Mouse (Mus musculus) midbrain, embryonic 11.5 days (tissue): ENCODE data around the gene Disp1. TPM values are rescaled to one million over a fixed set of nuclear protein-coding genes. Genes with fewer than 3 reads are reported as not detected.

Experiments
- ATAC-seq: fragments of 200-750 bp; cut with Nextera tagmentation; 2 replicates; pipeline ENCODE4 v1.8.0; 2017; ENCODE audit warnings: moderate TSS enrichment, moderate library complexity; ENCODE audit not compliant: low FRiP score
- DNase-seq: peaks from one replicate; pipeline ENCODE4 v3.0.0; 2015; ENCODE audit warnings: low spot score; ENCODE audit errors: missing footprints
- H3K27ac ChIP-seq: fragments of 300-500 bp; sonication (generic); 2 replicates; pipeline ENCODE4 v1.5.1; 2014; ENCODE audit warnings: low read depth, low read length
- H3K27me3 ChIP-seq: fragments of 300-500 bp; sonication (generic); 2 replicates; pipeline ENCODE4 v1.6.1; 2014; ENCODE audit warnings: mild to moderate bottlenecking, low read length, moderate library complexity, mixed read lengths; ENCODE audit not compliant: control insufficient read depth, insufficient read depth
- H3K36me3 ChIP-seq: fragments of 300-500 bp; sonication (generic); 2 replicates; pipeline ENCODE4 v1.6.1; 2014; ENCODE audit warnings: mild to moderate bottlenecking, low read length, moderate library complexity, mixed read lengths; ENCODE audit not compliant: control insufficient read depth, insufficient read depth
- H3K4me1 ChIP-seq: fragments of 300-500 bp; sonication (generic); 2 replicates; pipeline ENCODE4 v1.6.1; 2014; ENCODE audit warnings: low read length; ENCODE audit not compliant: control insufficient read depth, insufficient read depth
- H3K4me2 ChIP-seq: fragments of 300-500 bp; sonication (generic); 2 replicates; pipeline ENCODE4 v1.6.1; 2014; ENCODE audit warnings: mild to moderate bottlenecking, moderate library complexity
- H3K4me3 ChIP-seq: fragments of 300-500 bp; sonication (generic); 2 replicates; pipeline ENCODE4 v1.5.1; 2014; ENCODE audit warnings: low read depth, low read length
- H3K9ac ChIP-seq: fragments of 300-500 bp; sonication (generic); 2 replicates; pipeline ENCODE4 v1.6.1; 2014; ENCODE audit warnings: low read length
- H3K9me3 ChIP-seq: fragments of 300-500 bp; sonication (generic); 2 replicates; pipeline ENCODE4 v1.6.1; 2016; ENCODE audit warnings: low read length; ENCODE audit not compliant: control insufficient read depth
- WGBS: fragments of 180-500 bp; shearing (Covaris S2); extraction: QIAGEN DNeasy Blood & Tissue Kit; methylation state at CpG from one replicate; pipeline ENCODE4 v1.1.7; 2014; 5-methylcytosine and 5-hydroxymethylcytosine counted together
- polyA plus RNA-seq: library from polyadenylated mRNA; unstranded; fragments of >200 nt; fragmentation: Nextera tagmentation; extraction: Ambion mirVana; gene quantifications from 2 replicates; pipeline ENCODE4 v1.2.1, GENCODE M21; 2014

Gene Disp1
- polyA plus RNA-seq, 1 experiment from 2014 or later = 8.8 TPM

DNA sequence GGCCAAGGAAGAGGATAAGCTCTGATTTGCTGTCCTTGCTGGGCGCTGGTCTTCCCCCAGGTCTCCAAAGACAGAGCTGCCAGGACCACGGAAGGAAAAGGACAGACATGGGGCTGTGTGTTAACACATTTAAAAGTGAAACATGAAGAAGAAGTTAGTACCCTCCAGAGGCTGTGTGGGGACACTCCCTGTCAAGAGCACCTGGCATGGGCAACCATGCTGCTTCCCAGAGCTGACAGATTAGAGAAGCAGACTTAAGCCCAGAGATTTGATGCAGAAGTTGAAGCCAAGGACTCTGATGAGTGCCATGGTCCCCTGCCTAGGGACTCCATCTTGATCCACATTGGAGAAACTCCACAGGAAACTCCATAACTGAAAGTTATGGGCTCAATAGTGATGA, 160.7 kb downstream of the Disp1 start:
- Histone ChIP-seq H3K27ac (no peak overlapping the region), H3K9ac (no peak overlapping the region), H3K4me1 (no peaks in the 10 kb centered on the region), H3K27me3 (no peaks in the 10 kb centered on the region), H3K4me3 (no peak overlapping the region), H3K36me3 (no peaks in the 10 kb centered on the region), H3K9me3 (no peaks in the 10 kb centered on the region), H3K4me2 (no peak overlapping the region)
- DNase-seq (no peak), ATAC-seq (no peak)
- WGBS = 90% methylated on average over 2 of the region's 2 CpGs

DNA sequence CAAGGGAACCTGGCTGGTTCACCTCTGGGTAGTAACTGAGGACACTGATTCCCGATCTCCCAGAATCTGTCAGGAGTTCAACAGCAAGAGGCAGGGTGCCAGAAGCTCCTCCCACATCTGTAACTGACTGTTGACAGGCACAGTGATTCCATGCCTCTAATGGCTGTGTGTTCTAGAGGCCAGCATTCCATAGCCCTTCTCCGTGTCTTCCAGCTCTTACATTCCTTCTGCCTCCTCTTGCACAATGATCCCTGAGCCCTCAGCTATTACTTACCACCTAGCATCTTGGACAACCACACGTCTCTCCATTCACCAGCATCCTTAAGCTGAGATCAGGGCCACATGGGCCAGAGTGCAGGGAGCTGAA, 165.1 kb downstream of the Disp1 start:
- no peak for DNase-seq
- Histone ChIP-seq H3K4me1 (no peaks in the 10 kb centered on the region), H3K4me3 (no peak overlapping the region), H3K27me3 (no peaks in the 10 kb centered on the region), H3K4me2 (no peak overlapping the region), H3K36me3 (no peaks in the 10 kb centered on the region), H3K27ac (no peak overlapping the region), H3K9me3 (no peaks in the 10 kb centered on the region), H3K9ac (no peak overlapping the region)
- no peak for ATAC-seq
- WGBS = 51% methylated on average over 3 of the region's 3 CpGs

DNA sequence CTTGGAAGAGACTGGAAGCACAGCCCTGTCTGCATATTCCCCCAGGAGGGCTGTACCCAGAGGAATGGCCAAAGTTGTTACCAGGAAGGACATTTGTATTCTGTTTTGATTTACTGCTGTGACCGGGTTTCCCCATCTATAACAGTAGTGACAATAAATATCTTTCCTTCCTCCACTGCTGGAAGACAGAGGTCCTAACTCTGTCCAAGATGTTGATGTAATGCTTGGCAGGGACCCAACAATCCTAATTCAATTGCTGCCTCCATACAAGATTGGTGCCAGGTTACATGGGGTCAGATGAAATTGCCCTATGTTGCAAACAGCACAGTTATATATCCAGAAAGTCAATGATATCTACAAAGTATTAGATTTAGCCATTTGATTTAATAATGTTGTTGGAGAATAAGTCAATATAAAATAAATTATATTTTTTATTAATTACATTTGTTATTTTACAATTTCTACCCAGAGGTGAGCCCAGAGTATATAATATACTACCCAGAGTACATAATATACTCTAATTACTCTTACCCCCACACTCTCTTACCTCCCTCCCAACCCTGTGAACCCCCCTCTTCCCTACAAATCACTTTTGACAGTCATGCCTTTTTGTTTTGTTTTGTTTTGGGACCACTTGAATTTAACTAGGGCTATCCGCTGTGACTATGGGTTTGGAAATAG, 165.6 kb downstream of the Disp1 start:
- no peaks in the 10 kb centered on the region for H3K9me3 ChIP-seq
- no peak for ATAC-seq
- no peaks in the 10 kb centered on the region for H3K36me3 ChIP-seq
- no peaks in the 10 kb centered on the region for H3K4me1 ChIP-seq
- no peak overlapping the region for H3K9ac ChIP-seq
- no peaks in the 10 kb centered on the region for H3K27me3 ChIP-seq
- 88% methylated on average over 2 of the region's 2 CpGs for WGBS
- H3K4me2 ChIP-seq = no peak overlapping the region
- H3K4me3 ChIP-seq = no peak overlapping the region
- H3K27ac ChIP-seq = no peak overlapping the region
- DNase-seq = no peak

DNA sequence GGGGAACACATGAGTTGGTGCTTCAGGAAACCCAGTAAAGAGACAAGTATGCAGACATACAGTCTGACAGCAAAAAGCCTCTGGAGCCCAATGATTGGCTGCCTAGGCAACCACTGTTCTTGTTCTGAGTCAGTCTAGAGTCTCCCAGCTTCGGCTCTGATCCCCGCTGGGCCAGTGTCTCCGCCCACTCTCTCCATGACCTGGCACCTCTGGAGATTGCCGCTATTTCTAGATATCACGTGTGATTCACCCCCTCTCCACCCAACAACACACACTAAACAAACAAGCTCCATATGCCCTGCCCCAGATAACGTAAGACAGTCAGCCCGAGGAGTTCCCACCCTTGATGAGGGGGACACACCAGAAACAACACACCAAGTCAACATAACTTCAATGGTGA, 168.7 kb downstream of the Disp1 start:
- Histone ChIP-seq H3K27ac (no peak overlapping the region), H3K9me3 (no peaks in the 10 kb centered on the region), H3K4me2 (no peak overlapping the region), H3K36me3 (no peaks in the 10 kb centered on the region), H3K4me1 (no peaks in the 10 kb centered on the region), H3K9ac (no peak overlapping the region), H3K27me3 (no peaks in the 10 kb centered on the region), H3K4me3 (no peak overlapping the region)
- ATAC-seq (no peak), DNase-seq (no peak)
- WGBS = 83% methylated on average over 7 of the region's 7 CpGs

DNA sequence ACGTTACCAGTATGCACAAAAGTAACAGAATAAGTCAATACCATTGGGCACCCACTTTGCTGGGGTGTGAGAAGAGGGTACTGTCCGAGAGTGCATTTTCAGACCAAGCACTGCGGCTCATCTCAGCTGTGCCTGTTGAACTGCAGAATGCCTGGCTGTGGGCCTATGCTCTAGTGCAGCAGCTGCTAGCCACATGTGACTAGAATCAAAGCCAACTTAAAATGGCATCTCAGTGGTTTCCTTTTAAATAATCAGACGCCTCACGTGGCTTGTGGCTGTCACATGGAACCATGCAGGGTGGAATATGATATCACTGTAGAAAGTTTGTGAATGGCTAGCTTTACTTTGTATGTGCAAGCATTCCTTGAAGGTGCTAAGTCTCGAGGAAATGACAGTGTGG, 172.0 kb downstream of the Disp1 start:
- Histone ChIP-seq H3K4me3 (no peak overlapping the region), H3K9ac (no peak overlapping the region), H3K4me1 (0 out of 2 replicates have a peak, but pooled peaks cover 2% of the 10 kb centered on the region), H3K4me2 (no peak overlapping the region), H3K36me3 (no peaks in the 10 kb centered on the region), H3K27ac (no peak overlapping the region), H3K27me3 (peaks cover 3% of the 10 kb centered on the region; the same call in 1 of the 2 replicates), H3K9me3 (no peaks in the 10 kb centered on the region)
- 85% methylated on average over 6 of the region's 6 CpGs for WGBS
- DNase-seq = no peak
- ATAC-seq = no peak

DNA sequence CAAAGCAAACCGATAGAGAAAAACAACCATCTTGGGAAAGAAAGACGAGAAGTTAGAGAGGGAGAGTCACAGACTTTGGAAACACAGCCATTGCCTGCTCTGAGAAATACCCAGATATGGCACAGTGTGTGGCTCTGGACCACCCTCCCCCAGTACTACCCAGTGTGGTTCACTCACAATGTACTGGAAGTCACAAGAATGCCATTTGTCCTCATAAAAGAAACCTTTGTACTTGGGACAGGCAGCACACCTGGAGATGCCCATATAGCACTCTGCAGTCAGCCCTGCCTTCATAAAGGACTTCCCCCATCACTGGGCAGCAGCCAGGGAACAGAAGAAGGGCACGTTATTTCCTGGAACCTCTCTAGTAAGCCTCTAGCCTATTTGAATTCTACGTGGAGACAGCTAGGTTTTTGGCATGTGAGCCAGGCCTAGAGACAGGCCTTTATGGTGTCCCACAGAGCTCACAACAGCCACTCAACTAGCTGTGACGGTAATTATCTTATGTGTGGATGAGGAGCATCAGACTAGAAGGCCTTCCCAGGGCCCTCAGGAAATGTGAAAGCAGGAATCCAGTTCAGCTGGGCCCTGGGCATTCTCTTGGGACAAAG, 173.3 kb downstream of the Disp1 start:
- ATAC-seq (no peak), DNase-seq (no peak)
- H3K4me3 ChIP-seq = no peak overlapping the region
- no peaks in the 10 kb centered on the region for H3K9me3 ChIP-seq
- H3K9ac ChIP-seq = no peak overlapping the region
- H3K4me2 ChIP-seq = no peak overlapping the region
- 84% methylated on average over 5 of the region's 5 CpGs for WGBS
- no peak overlapping the region for H3K27ac ChIP-seq
- no peaks in the 10 kb centered on the region for H3K36me3 ChIP-seq
- H3K4me1 ChIP-seq = 0 out of 2 replicates have a peak, but pooled peaks cover 2% of the 10 kb centered on the region
- peaks cover 3% of the 10 kb centered on the region; the same call in 1 of the 2 replicates for H3K27me3 ChIP-seq

DNA sequence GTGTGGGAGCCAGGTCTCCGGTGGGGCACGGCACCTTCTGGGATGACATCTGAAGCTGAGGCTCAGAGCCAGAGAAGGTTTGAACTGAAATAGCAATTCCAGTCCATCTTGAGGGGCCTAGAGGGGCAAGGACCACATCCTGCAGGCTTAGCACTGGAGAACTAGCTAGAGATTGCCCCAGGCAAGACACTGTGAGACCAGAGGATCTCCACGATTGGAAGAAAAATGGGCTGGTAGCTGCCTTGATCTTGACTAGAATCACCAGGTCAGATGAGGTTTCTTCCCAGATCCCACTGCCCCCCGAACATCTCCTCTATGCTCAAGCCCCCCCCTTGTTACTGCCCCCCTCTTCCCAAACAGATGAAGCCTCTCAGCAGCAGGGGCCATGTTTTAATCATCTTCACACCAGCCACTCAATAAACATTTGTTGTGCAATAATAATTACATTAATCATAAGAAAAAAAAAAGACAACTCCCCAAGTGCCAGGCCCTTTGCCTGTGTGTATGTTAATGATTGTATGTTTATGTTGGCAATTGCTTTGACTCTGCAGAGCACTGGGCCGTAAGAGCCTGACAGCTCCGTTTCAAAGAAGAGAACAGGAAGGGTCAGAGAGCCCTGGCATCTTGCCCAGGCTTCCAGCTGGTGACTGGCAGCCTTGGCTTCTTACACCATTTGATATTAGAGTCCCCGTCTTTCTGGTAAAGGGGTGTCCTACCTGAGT, 174.0 kb downstream of the Disp1 start:
- H3K9me3 ChIP-seq = no peaks in the 10 kb centered on the region
- 77% methylated on average over 7 of the region's 7 CpGs for WGBS
- no peaks in the 10 kb centered on the region for H3K36me3 ChIP-seq
- 0 out of 2 replicates have a peak, but pooled peaks cover 2% of the 10 kb centered on the region for H3K4me1 ChIP-seq
- ATAC-seq = no peak
- no peak overlapping the region for H3K27ac ChIP-seq
- DNase-seq = no peak
- no peak overlapping the region for H3K4me2 ChIP-seq
- no peak overlapping the region for H3K4me3 ChIP-seq
- peaks cover 3% of the 10 kb centered on the region; the same call in 1 of the 2 replicates for H3K27me3 ChIP-seq
- no peak overlapping the region for H3K9ac ChIP-seq

DNA sequence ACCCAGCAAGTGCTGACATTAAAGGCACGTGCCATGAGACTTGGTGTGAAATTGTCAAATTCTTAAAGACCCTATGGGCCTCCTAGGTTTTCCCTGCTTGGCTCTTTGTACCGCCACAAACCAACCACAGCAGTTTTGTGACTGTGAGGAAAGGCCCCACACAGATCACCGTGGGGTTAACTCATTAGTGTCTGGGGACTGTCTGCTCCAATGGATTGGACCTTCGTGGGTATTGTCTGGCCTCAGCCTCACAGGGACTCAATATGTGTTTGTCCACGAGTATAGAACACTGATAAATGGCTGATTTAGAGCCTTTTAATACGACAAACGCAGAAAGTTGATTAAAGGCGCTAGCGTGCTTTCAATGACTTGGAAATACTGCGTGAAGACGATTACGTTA, 175.2 kb downstream of the Disp1 start:
- WGBS = 33% methylated on average over 12 of the region's 12 CpGs
- H3K4me1 ChIP-seq = 0 out of 2 replicates have a peak, but pooled peaks cover 2% of the 10 kb centered on the region
- DNase-seq = peak; percentile 86
- H3K27ac ChIP-seq = no peak overlapping the region
- ATAC-seq = no peak
- peaks cover 3% of the 10 kb centered on the region; the same call in 1 of the 2 replicates for H3K27me3 ChIP-seq
- H3K9ac ChIP-seq = no peak overlapping the region
- H3K36me3 ChIP-seq = no peaks in the 10 kb centered on the region
- H3K9me3 ChIP-seq = no peaks in the 10 kb centered on the region
- no peak overlapping the region for H3K4me2 ChIP-seq
- no peak overlapping the region for H3K4me3 ChIP-seq
